ENCODE assay signal across 13 mouse cellular contexts in genomic region chr9:107615035-107615434, GRCm38 (mm10). TPM values are rescaled to one million over a fixed set of nuclear protein-coding genes. Genes with fewer than 3 reads are reported as not detected.
DNase-seq lines count a peak whose midpoint lies in the region; ATAC-seq lines count a peak whose summit lies in the region.
"Had no signal": no experiment of that assay in that cellular context is flagged by ENCODE, and none has a peak within 500 bp of the region (broad histone marks: within the 10 kb centered on the region; RNA-seq: fewer than 3 reads in every experiment).

No protein-coding gene starts in this region.

- no peak for DNase-seq in heart, embryonic 10.5 days (ENCODE audit: low spot score)
- no peak for DNase-seq in heart, postnatal 4 days
- DNase-seq in MN1 (ENCODE audit: low spot score): peak; percentile 52
- DNase-seq in limb, embryonic 10.5 days (ENCODE audit: low spot score): no peak
- DNase-seq in right cerebral cortex, postnatal 25 days: no peak
- DNase-seq in embryo, embryonic 10 days (ENCODE audit: low spot score): no peak
- no peak for DNase-seq in left cerebral cortex, postnatal 4 days
- DNase-seq: adrenal gland, postnatal 10 days; cerebellum, adult 18-20 months; kidney, adult 8-10 months; lung, adult 2 months had no signal

- no peaks in the 10 kb centered on the region for H3K27me3 ChIP-seq in heart, embryonic 10.5 days (ENCODE audit: insufficient read depth, poor library complexity, severe bottlenecking)
- no peaks in the 10 kb centered on the region for H3K27me3 ChIP-seq in embryonic facial prominence, embryonic 15.5 days
- H3K27me3 ChIP-seq in limb, embryonic 10.5 days (ENCODE audit: low read depth, poor library complexity, severe bottlenecking): no peaks in the 10 kb centered on the region

- H3K9ac ChIP-seq in embryonic facial prominence, embryonic 15.5 days: no peak overlapping the region

- peaks cover 64% of the 10 kb centered on the region for H3K36me3 ChIP-seq in heart, embryonic 10.5 days
- H3K36me3 ChIP-seq in embryonic facial prominence, embryonic 15.5 days: peaks cover 63% of the 10 kb centered on the region
- H3K36me3 ChIP-seq in limb, embryonic 10.5 days: peaks cover 64% of the 10 kb centered on the region

- intact Hi-C loops in left cerebral cortex, postnatal 4 days (cut with DNase I): no loop called here

- no peak overlapping the region for H3K4me3 ChIP-seq in heart, embryonic 10.5 days
- H3K4me3 ChIP-seq in embryonic facial prominence, embryonic 15.5 days (replicated peaks): no peak overlapping the region
- no peak overlapping the region for H3K4me3 ChIP-seq in limb, embryonic 10.5 days

- H3K27ac ChIP-seq in heart, embryonic 10.5 days: 0 out of 2 replicates have a peak overlapping the region, but pooled peaks have one; percentile 42
- peak overlapping the region; percentile 34; the same call in 1 of the 2 replicates for H3K27ac ChIP-seq in embryonic facial prominence, embryonic 15.5 days (replicated peaks)
- H3K27ac ChIP-seq in limb, embryonic 10.5 days: peak overlapping the region; percentile 4; the same call in 1 of the 2 replicates

- H3K4me1 ChIP-seq in heart, embryonic 10.5 days: peaks cover 69% of the 10 kb centered on the region
- H3K4me1 ChIP-seq in embryonic facial prominence, embryonic 15.5 days: peaks cover 54% of the 10 kb centered on the region
- peaks cover 26% of the 10 kb centered on the region for H3K4me1 ChIP-seq in limb, embryonic 10.5 days

- no peak overlapping the region for H3K4me2 ChIP-seq in embryonic facial prominence, embryonic 15.5 days (replicated peaks)

- no peak for ATAC-seq in embryonic facial prominence, embryonic 15.5 days (ENCODE audit: insufficient number of reproducible peaks, low FRiP score, low TSS enrichment, low read depth)
- ATAC-seq: CD4-positive, CD25-positive, alpha-beta regulatory T cell, adult 4 months had no signal

- 65% methylated on average over 4 of the region's 4 CpGs for WGBS in heart, embryonic 10.5 days
- WGBS in embryonic facial prominence, embryonic 15.5 days: 65% methylated on average over 4 of the region's 4 CpGs
- 84% methylated on average over 4 of the region's 4 CpGs for WGBS in limb, embryonic 10.5 days

- no peaks in the 10 kb centered on the region for H3K9me3 ChIP-seq in heart, embryonic 10.5 days
- H3K9me3 ChIP-seq in embryonic facial prominence, embryonic 15.5 days (replicated peaks): no peaks in the 10 kb centered on the region
- no peaks in the 10 kb centered on the region for H3K9me3 ChIP-seq in limb, embryonic 10.5 days (replicated peaks)

RNA-seq across cellular contexts. Expression of gene Sema3b, which starts 6.0 kb away (rescaled TPM):
- 4.9 and 8.2 TPM in 2 replicates for polyA plus RNA-seq in heart, embryonic 10.5 days (2016; fragmentation: Nextera tagmentation; extraction: Ambion mirVana)
- total RNA-seq in heart, postnatal 4 days (2021): 10 to 100 TPM; 16.2 to 18.8 TPM
- polyA plus RNA-seq in embryonic facial prominence, embryonic 15.5 days (2015; fragmentation: Nextera tagmentation; extraction: Ambion mirVana): 21.2 and 22.7 TPM in 2 replicates
- 2.2 and 3.6 TPM in 2 replicates for polyA plus RNA-seq in limb, embryonic 10.5 days (2016; fragmentation: Nextera tagmentation; extraction: Ambion mirVana)
- total RNA-seq in left cerebral cortex, postnatal 4 days (2021): 1 to 10 TPM; 3.9 to 5.6 TPM
- polyA plus RNA-seq: CD4-positive, CD25-positive, alpha-beta regulatory T cell, adult 4 months had no signal

RNA-seq across cellular contexts. Expression of gene Gnai2, which starts 20.1 kb away (rescaled TPM):
- 359 and 404 TPM in 2 replicates for polyA plus RNA-seq in heart, embryonic 10.5 days (2016; fragmentation: Nextera tagmentation; extraction: Ambion mirVana)
- 100 to 1,000 TPM; 462 to 469 TPM for total RNA-seq in heart, postnatal 4 days (2021)
- 458 and 459 TPM in 2 replicates for polyA plus RNA-seq in embryonic facial prominence, embryonic 15.5 days (2015; fragmentation: Nextera tagmentation; extraction: Ambion mirVana)
- polyA plus RNA-seq in limb, embryonic 10.5 days (2016; fragmentation: Nextera tagmentation; extraction: Ambion mirVana): 355 and 403 TPM in 2 replicates
- 100 to 1,000 TPM; 302 to 303 TPM for total RNA-seq in left cerebral cortex, postnatal 4 days (2021)

RNA-seq across cellular contexts. Expression of gene Ifrd2, which starts 27.6 kb away (rescaled TPM):
- 58.0 and 62.8 TPM in 2 replicates for polyA plus RNA-seq in heart, embryonic 10.5 days (2016; fragmentation: Nextera tagmentation; extraction: Ambion mirVana)
- 10 to 100 TPM; 41.6 to 44.4 TPM for total RNA-seq in heart, postnatal 4 days (2021)
- 46.8 and 47.1 TPM in 2 replicates for polyA plus RNA-seq in embryonic facial prominence, embryonic 15.5 days (2015; fragmentation: Nextera tagmentation; extraction: Ambion mirVana)
- 55.0 and 69.4 TPM in 2 replicates for polyA plus RNA-seq in limb, embryonic 10.5 days (2016; fragmentation: Nextera tagmentation; extraction: Ambion mirVana)
- total RNA-seq in left cerebral cortex, postnatal 4 days (2021): 10 to 100 TPM; 12.5 to 14.5 TPM

RNA-seq across cellular contexts. Expression of gene Hyal3, which starts 34.4 kb away (rescaled TPM):
- polyA plus RNA-seq in heart, embryonic 10.5 days (2016; fragmentation: Nextera tagmentation; extraction: Ambion mirVana): 0.36 and 0.70 TPM in 2 replicates
- 1 to 10 TPM in 1 of 2 experiments, under 1 TPM in 1; 0.74 to 1.1 TPM for total RNA-seq in heart, postnatal 4 days (2021)
- polyA plus RNA-seq in embryonic facial prominence, embryonic 15.5 days (2015; fragmentation: Nextera tagmentation; extraction: Ambion mirVana): 2.0 TPM in 2 replicates
- polyA plus RNA-seq in limb, embryonic 10.5 days (2016; fragmentation: Nextera tagmentation; extraction: Ambion mirVana): 0.56 and 0.82 TPM in 2 replicates
- total RNA-seq in left cerebral cortex, postnatal 4 days (2021): 1 to 10 TPM; 1.5 to 2.1 TPM

RNA-seq across cellular contexts. Expression of gene Naa80, which starts 36.3 kb away (rescaled TPM):
- 14.8 and 15.3 TPM in 2 replicates for polyA plus RNA-seq in heart, embryonic 10.5 days (2016; fragmentation: Nextera tagmentation; extraction: Ambion mirVana)
- 10 to 100 TPM; 12.2 to 12.4 TPM for total RNA-seq in heart, postnatal 4 days (2021)
- polyA plus RNA-seq in embryonic facial prominence, embryonic 15.5 days (2015; fragmentation: Nextera tagmentation; extraction: Ambion mirVana): 21.5 and 22.8 TPM in 2 replicates
- polyA plus RNA-seq in limb, embryonic 10.5 days (2016; fragmentation: Nextera tagmentation; extraction: Ambion mirVana): 20.1 and 22.5 TPM in 2 replicates
- total RNA-seq in left cerebral cortex, postnatal 4 days (2021): 10 to 100 TPM; 11.9 to 13.0 TPM
